Mouse (Mus musculus): ENCODE data around the gene Twnk.

Gene Twnk

GRCm38 (mm10) chr19:45053451-45053850 is 48.0 kb downstream of the Twnk start:
- DNase-seq, result no peak

GRCm38 (mm10) chr19:45054892-45055690 is 49.6 kb downstream of the Twnk start:
- no peak for DNase-seq

GRCm38 (mm10) chr19:45056364-45056763 is 50.9 kb downstream of the Twnk start:
- DNase-seq, result peak in 1 of 2 experiments; percentile 48

- DNase-seq, result no peak
These were observed 51.6 kb downstream of the Twnk start for GRCm38 (mm10) chr19:45056908-45057698.

GRCm38 (mm10) chr19:45057724-45058112 is 52.3 kb downstream of the Twnk start:
- DNase-seq, result no peak

GRCm38 (mm10) chr19:45058113-45058839 is 52.8 kb downstream of the Twnk start:
- peak; percentile 90 to 95 for DNase-seq

- no peak for DNase-seq
These were observed 53.4 kb downstream of the Twnk start for GRCm38 (mm10) chr19:45058841-45059240.
